In genomic region chr12:99528958-99529357, GRCm38 (mm10) we compare ENCODE assay signal across 15 mouse cellular contexts. TPM values are rescaled to one million over a fixed set of nuclear protein-coding genes. Genes with fewer than 3 reads are reported as not detected.
A peak's percentile ranks its signal among the peaks of the same experiment; 100 is the strongest.
DNase-seq lines count a peak whose midpoint lies in the region; ATAC-seq and TF ChIP-seq lines count a peak whose summit lies in the region.
"Had no signal": no experiment of that assay in that cellular context is flagged by ENCODE, and none has a peak within 500 bp of the region (broad histone marks: within the 10 kb centered on the region; RNA-seq: fewer than 3 reads in every experiment).

No protein-coding gene starts in this region.

- TF ChIP-seq POLR2A in lung, adult 2 months (IDR thresholded peaks at IDR 0.05; ENCODE audit: borderline replicate concordance, extremely low read depth, low read depth, low read length), result no peak

- no peak for TF ChIP-seq EP300 in lung, postnatal 0 days (IDR thresholded peaks at IDR 0.05)

- no peak overlapping the region for H3K4me3 ChIP-seq in hindbrain, embryonic 10.5 days
- no peak overlapping the region for H3K4me3 ChIP-seq in hindbrain, embryonic 16.5 days (ENCODE audit: low read length)
- no peak overlapping the region for H3K4me3 ChIP-seq in lung, postnatal 0 days (ENCODE audit: low read depth, low read length)
- no peak overlapping the region for H3K4me3 ChIP-seq in lung, adult 2 months (replicated peaks; ENCODE audit: extremely low read depth, low read depth, low read length)
- H3K4me3 ChIP-seq in embryonic facial prominence, embryonic 10.5 days, result no peak overlapping the region
- H3K4me3 ChIP-seq: left cerebral cortex, adult 2 months had no signal

- H3K4me1 ChIP-seq in hindbrain, embryonic 10.5 days (replicated peaks), result peaks cover 50% of the 10 kb centered on the region
- H3K4me1 ChIP-seq in hindbrain, embryonic 16.5 days (ENCODE audit: control insufficient read depth, insufficient read depth, low read depth, low read length), result peaks cover 5% of the 10 kb centered on the region; the same call in 1 of the 2 replicates
- no peaks in the 10 kb centered on the region; the same call in 1 of the 2 replicates for H3K4me1 ChIP-seq in lung, postnatal 0 days (ENCODE audit: insufficient read depth, low read depth, low read length)
- peaks cover 3% of the 10 kb centered on the region; the same call in 1 of the 2 replicates for H3K4me1 ChIP-seq in lung, adult 2 months (ENCODE audit: control insufficient read depth, insufficient read depth, low read length)
- peaks cover 53% of the 10 kb centered on the region for H3K4me1 ChIP-seq in embryonic facial prominence, embryonic 10.5 days

- TF ChIP-seq CTCF in lung, postnatal 0 days (IDR thresholded peaks at IDR 0.05), result no peak
- no peak for TF ChIP-seq CTCF in lung, adult 2 months (IDR thresholded peaks at IDR 0.05; ENCODE audit: insufficient read depth, low read length)

- H3K27ac ChIP-seq in hindbrain, embryonic 10.5 days, result peak overlapping the region; percentile 70
- no peak overlapping the region for H3K27ac ChIP-seq in hindbrain, embryonic 16.5 days (ENCODE audit: low read depth, low read length)
- H3K27ac ChIP-seq in lung, postnatal 0 days (ENCODE audit: low read length), result 0 out of 2 replicates have a peak overlapping the region, but pooled peaks have one; percentile 34
- H3K27ac ChIP-seq in embryonic facial prominence, embryonic 10.5 days (replicated peaks), result peak overlapping the region; percentile 57; the same call in 1 of the 2 replicates
- H3K27ac ChIP-seq: left cerebral cortex, adult 2 months; liver, embryonic 14.5 days; macrophage had no signal

- no peak for ATAC-seq in hindbrain, embryonic 16.5 days
- ATAC-seq in lung, postnatal 0 days, result no peak
- ATAC-seq in erythroid progenitor cell, adult 5-6 weeks (replicated peaks; ENCODE audit: low FRiP score, poor library complexity, severe bottlenecking), result no peak

- H3K9ac ChIP-seq in hindbrain, embryonic 16.5 days (ENCODE audit: low read depth, low read length), result no peak overlapping the region
- H3K9ac ChIP-seq in lung, postnatal 0 days (replicated peaks; ENCODE audit: low read depth), result no peak overlapping the region
- H3K9ac ChIP-seq: liver, embryonic 14.5 days had no signal

- H3K36me3 ChIP-seq in hindbrain, embryonic 10.5 days, result peaks cover 6% of the 10 kb centered on the region
- no peaks in the 10 kb centered on the region for H3K36me3 ChIP-seq in hindbrain, embryonic 16.5 days (ENCODE audit: control insufficient read depth, insufficient read depth, low read length)
- no peaks in the 10 kb centered on the region for H3K36me3 ChIP-seq in lung, postnatal 0 days (ENCODE audit: insufficient read depth, low read length)
- peaks cover 13% of the 10 kb centered on the region for H3K36me3 ChIP-seq in embryonic facial prominence, embryonic 10.5 days (replicated peaks)

- no peaks in the 10 kb centered on the region for H3K9me3 ChIP-seq in hindbrain, embryonic 10.5 days
- no peaks in the 10 kb centered on the region for H3K9me3 ChIP-seq in hindbrain, embryonic 16.5 days (ENCODE audit: control insufficient read depth, low read length)
- no peaks in the 10 kb centered on the region for H3K9me3 ChIP-seq in lung, postnatal 0 days (ENCODE audit: low read length)
- 0 out of 2 replicates have a peak, but pooled peaks cover under 1% of the 10 kb centered on the region for H3K9me3 ChIP-seq in embryonic facial prominence, embryonic 10.5 days

- 53% methylated on average over 5 of the region's 5 CpGs for WGBS in hindbrain, embryonic 10.5 days
- 53% methylated on average over 5 of the region's 5 CpGs for WGBS in hindbrain, embryonic 16.5 days
- 75% methylated on average over 5 of the region's 5 CpGs for WGBS in lung, postnatal 0 days
- WGBS in lung, adult 2 months, result 75% methylated on average over 5 of the region's 5 CpGs
- 34% methylated on average over 5 of the region's 5 CpGs for WGBS in embryonic facial prominence, embryonic 10.5 days

- DNase-seq in hindbrain, embryonic 10.5 days (ENCODE audit: low spot score), result peak; percentile 41
- DNase-seq in lung, postnatal 0 days (ENCODE audit: low spot score), result no peak
- DNase-seq in lung, adult 2 months, result no peak
- peak; percentile 61 for DNase-seq in embryo, embryonic 10.5 days (ENCODE audit: low spot score)
- DNase-seq in embryonic facial prominence, embryonic 10.5 days (ENCODE audit: low spot score), result no peak
- DNase-seq: cerebellum, adult 18-20 months; kidney, adult 8-10 months; kidney, postnatal 14 days; midbrain, embryonic 14.5 days; thymus, postnatal 36 days had no signal

- H3K4me2 ChIP-seq in hindbrain, embryonic 16.5 days (ENCODE audit: low read length), result no peak overlapping the region
- H3K4me2 ChIP-seq in lung, postnatal 0 days (replicated peaks; ENCODE audit: low read depth, low read length), result no peak overlapping the region

- no peaks in the 10 kb centered on the region for H3K27me3 ChIP-seq in hindbrain, embryonic 10.5 days (ENCODE audit: insufficient read depth, poor library complexity, severe bottlenecking)
- no peaks in the 10 kb centered on the region for H3K27me3 ChIP-seq in hindbrain, embryonic 16.5 days (replicated peaks; ENCODE audit: control insufficient read depth, insufficient read depth, low read length)
- no peaks in the 10 kb centered on the region for H3K27me3 ChIP-seq in lung, postnatal 0 days (replicated peaks; ENCODE audit: insufficient read depth, low read length)
- no peaks in the 10 kb centered on the region for H3K27me3 ChIP-seq in embryonic facial prominence, embryonic 10.5 days (replicated peaks; ENCODE audit: low read depth, poor library complexity, severe bottlenecking)

RNA-seq across cellular contexts. Expression of gene Foxn3, which starts 34.4 kb away (rescaled TPM):
- polyA plus RNA-seq in hindbrain, embryonic 10.5 days (2016; fragmentation: Nextera tagmentation; extraction: Ambion mirVana), result 56.3 and 63.8 TPM in 2 replicates
- 60.5 and 70.7 TPM in 2 replicates for polyA plus RNA-seq in hindbrain, embryonic 16.5 days (2015; fragmentation: Nextera tagmentation; extraction: Ambion mirVana)
- polyA plus RNA-seq in lung, postnatal 0 days (2015; fragmentation: Nextera tagmentation; extraction: Ambion mirVana), result 91.0 and 94.3 TPM in 2 replicates
- 43.6 and 48.2 TPM in 2 replicates for polyA plus RNA-seq in lung, adult 2 months (2012; rRNA removed)
- polyA plus RNA-seq in embryonic facial prominence, embryonic 10.5 days (2016; fragmentation: Nextera tagmentation; extraction: Ambion mirVana), result 64.7 and 65.3 TPM in 2 replicates
- 106 and 123 TPM in 2 replicates for total RNA-seq in erythroid progenitor cell, adult 5-6 weeks (2015; ENCODE audit: low replicate concordance)
- 52.2 and 58.2 TPM in 2 replicates for total RNA-seq in erythroid progenitor cell, adult 5-6 weeks (2017; ENCODE audit: low replicate concordance)

Comparison
In these comparisons a context has a peak if more than half of its experiments do, and no peak if none do; other contexts are left out.
1. DNase-seq: peak in hindbrain, embryonic 10.5 days (single experiment) and embryo, embryonic 10.5 days (single experiment); none in lung, postnatal 0 days (single experiment), lung, adult 2 months (single experiment) and embryonic facial prominence, embryonic 10.5 days (single experiment).